Mouse (Mus musculus) CD4-positive, CD25-positive, alpha-beta regulatory T cell, adult 4 months (primary cell): ENCODE measurements around the gene Trim26. TPM values are rescaled to one million over a fixed set of nuclear protein-coding genes. Genes with fewer than 3 reads are reported as not detected.
"Not testable (repeated sequence)": the region's sequence is repeated elsewhere in the genome, so short reads cannot be mapped to it uniquely, and the experiment has no call there.

Experiments
- ATAC-seq: one replicate; pipeline ENCODE4 v1.8.0; 2017
- polyA plus RNA-seq, 2 experiments: library from polyadenylated mRNA; unstranded; fragments of 100-300 nt; shearing (Covaris generic); gene quantifications; one replicate each; pipeline ENCODE4 v1.2.1; 2017

The Trim26 gene
- polyA plus RNA-seq, 2 experiments from 2014 or later = 76.3 to 99.4 TPM

GRCm38 (mm10) chr17:36851627-36852026 is 14.7 kb downstream of the Trim26 start:
- no peak for ATAC-seq

GRCm38 (mm10) chr17:36855484-36855883 is 18.6 kb downstream of the Trim26 start:
- no peak for ATAC-seq

DNA sequence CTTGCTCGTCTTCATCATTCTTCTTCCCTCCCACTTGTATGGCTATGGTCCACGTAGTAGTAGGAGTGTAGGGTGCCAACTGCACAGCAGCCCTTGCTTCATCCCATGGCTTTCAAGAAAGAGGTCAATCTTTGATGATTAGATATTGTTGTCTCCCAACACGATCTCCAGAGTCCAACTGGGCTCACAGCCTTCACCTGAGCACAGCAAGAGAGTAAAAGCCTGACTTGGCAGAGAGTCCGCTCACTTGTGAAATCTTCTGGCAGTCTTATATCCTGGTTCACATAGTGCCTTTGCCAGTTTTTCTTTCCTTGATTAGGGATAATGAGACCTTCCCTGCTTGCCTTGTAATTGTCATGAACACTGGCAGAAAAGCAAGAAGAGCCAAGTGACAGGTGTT is 19.3 kb downstream of the Trim26 start:
- no peak for ATAC-seq

DNA sequence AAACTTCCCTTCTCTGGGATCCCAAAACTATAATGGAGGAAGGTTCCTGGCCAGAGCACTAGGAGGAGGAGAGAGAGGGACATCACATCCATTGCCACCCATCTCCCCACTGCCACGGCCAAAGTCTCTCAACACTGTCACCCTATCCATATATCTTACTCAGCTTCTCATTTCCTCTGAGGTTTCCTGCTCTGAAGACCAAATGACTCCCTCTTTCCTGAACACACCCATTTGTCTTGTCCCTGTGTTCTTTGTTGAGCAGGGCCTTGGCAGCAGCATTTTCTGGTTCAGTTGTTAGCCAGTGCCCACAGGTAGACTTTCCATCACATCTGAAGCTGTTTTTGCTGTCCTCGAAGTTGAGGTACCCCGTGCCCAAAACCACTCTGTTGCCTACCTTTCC is 21.2 kb downstream of the Trim26 start:
- ATAC-seq = no peak

GRCm38 (mm10) chr17:36861680-36862079 is 24.7 kb downstream of the Trim26 start:
- no peak for ATAC-seq

- ATAC-seq = no peak
Measured at GRCm38 (mm10) chr17:36866719-36867527, 30.0 kb downstream of the Trim26 start, which contains the start of gene Trim15. Gene Trim15, minus strand, starts transcription at chr17:36867210.

DNA sequence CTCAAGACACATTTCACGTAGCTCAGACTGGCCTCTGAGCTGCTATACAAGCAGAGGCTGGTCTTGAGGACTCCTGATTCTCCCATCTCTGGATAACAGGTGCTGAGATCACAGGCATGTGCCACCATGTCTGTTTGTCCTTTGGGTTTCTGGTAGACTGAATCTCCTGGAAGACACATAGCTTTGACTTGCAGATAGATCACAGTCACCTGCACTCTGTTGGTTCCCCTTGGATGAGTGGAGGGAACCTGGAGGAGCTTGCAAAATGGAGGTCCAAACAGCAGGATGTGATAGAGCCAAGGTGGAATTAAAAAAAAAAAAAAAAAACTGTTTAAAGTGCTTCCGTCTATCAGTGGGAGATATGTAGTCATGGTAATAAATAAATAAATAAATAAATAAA is 31.9 kb downstream of the Trim26 start:
- ATAC-seq = no peak

- ATAC-seq = no peak
Measured at GRCm38 (mm10) chr17:36869284-36869954, 32.5 kb downstream of the Trim26 start, which contains the start of gene Trim10. Gene Trim10, plus strand, starts transcription at chr17:36869574.

GRCm38 (mm10) chr17:36869955-36870810 is 33.2 kb downstream of the Trim26 start:
- ATAC-seq = no peak

GRCm38 (mm10) chr17:36874636-36875035 is 37.7 kb downstream of the Trim26 start:
- no peak for ATAC-seq

DNA sequence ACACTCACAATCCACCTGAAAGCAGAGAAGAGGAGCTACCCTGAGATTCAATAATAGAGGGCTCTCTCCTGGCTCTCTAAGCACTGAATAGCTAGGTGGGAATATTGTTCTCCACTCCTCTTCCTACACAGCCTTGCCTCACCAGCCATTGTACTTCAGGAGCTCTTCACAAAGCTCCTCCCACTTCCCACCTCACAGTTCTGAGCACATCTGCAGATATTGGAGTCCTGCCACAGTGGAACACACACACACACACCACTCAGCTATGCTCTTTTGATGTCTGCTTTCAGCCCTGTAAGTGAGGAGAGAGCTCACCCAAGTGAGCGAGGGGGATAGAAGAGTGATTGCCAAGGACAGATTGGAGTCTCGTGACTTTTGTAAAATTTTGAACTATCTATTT is 46.4 kb downstream of the Trim26 start:
- ATAC-seq = no peak

- ATAC-seq = no peak
Measured at GRCm38 (mm10) chr17:36885132-36885790, 48.3 kb downstream of the Trim26 start.

DNA sequence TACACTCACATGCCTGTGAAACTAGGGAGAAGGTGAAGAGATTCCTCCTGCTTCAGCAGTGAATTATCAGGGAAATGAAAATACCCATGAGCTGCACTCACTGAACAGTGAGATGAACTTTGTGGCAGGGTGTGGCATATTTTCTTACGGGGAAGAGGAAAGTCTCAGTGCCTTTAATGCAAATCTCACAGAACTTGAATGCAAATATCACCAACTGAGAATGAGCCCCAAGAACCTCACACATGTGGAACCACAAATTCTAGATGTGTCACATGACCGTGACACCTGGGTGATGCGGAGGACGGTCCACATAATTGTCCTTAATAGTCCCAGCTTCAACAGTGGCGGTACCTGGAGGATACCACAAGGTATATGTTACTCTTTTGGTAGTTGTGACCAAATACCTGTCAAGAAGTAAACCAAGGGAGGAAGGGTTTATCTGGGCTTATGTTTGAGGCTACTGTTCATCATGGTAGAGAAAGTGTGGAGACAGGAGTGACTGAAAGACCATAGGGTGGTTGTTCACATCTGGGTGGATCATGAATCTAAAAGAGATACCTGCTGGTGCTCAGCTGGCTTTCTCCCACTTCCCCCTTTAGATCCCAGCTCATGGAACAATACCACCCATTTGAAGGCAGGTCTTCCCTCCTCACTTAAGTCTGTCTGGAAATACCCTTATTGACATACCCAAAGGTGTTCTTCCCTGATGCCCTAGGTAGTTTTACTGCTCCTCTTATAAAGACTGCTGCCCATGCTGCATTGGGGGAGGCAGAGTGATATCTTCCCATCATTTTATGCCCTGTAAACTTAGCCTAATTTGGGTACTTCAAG is 53.4 kb downstream of the Trim26 start, which contains the start of gene Trim40:
Gene Trim40 (minus strand): TSS at position 51 of the 831 bp plus-strand sequence.
- no peak for ATAC-seq

GRCm38 (mm10) chr17:36891496-36891895 is 54.6 kb downstream of the Trim26 start:
- not testable (repeated sequence) for ATAC-seq

GRCm38 (mm10) chr17:36892362-36892761 is 55.4 kb downstream of the Trim26 start:
- peak; percentile 69 for ATAC-seq

DNA sequence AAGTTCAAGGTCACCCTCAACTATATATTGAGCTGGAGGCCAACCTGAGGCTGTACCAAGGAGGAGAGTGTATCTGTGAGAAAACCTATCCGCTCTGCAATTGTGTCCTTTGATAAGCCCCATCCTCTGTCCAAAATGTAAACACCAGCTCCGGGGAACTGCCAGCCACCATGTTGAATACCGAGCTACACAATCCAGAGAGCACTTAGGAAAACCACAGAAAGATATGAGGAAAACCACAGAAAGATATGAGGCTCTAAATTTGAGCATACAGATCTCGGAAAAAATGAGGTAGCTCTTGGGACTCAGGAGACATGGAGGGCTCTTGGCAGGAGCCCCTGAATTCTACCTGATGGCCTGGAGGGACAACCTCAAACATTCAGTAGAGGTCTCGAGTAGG is 56.5 kb downstream of the Trim26 start:
- ATAC-seq = no peak

- no peak for ATAC-seq
Measured at GRCm38 (mm10) chr17:36896583-36896982, 59.6 kb downstream of the Trim26 start.

DNA sequence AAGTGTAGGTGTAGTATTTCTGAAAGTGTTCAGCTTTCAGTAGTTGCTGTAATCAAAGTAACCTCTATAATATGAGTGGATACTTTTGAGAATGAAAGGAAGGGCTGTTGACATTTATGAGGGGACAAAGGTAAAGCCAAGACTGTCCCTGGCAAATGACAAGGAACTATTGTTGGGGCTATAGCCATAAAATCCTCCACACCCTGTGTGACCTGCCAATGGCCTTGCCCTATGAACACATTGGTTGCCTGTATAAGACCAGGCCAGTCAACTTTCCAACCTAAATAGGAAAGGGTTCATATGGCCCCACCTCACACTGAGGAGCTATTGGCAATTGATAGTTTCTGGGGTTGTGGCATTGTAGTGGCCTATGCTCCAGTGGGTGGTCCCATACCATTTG is 60.1 kb downstream of the Trim26 start:
- ATAC-seq = no peak

DNA sequence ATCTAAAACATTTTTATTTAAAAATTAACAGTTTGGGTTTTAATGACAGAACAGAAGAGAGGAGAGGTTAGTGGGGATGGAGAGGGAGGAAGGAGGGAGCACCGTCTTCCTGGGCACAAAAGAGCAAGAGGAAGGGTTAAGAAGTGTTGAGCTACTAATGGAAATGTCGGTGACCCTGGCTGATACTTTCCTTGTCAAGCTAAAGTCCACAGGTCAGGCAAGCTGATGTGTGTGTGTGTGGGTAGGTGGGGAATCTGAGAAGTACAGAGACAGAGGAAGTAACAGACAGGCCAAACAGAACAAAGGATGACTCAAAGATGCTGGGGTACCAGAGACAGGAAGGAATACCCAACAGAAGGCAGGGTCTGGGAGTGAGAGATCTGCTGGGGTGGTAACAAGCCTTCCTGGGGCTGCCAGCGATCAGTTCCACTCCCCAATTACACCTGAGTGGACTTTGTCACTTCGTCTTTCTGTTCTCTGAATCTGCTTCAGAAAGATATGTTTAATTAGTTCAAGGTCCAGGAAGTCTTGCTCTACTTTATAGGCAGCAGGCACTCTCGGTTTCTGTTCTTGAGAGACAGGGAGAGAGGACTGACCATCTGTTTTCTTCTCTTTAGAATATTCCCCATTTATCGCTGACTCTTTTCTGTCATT is 60.7 kb downstream of the Trim26 start, which contains the start of gene Trim31:
Gene Trim31 (plus strand): TSS at position 567 of the 654 bp plus-strand sequence.
- ATAC-seq = no peak

DNA sequence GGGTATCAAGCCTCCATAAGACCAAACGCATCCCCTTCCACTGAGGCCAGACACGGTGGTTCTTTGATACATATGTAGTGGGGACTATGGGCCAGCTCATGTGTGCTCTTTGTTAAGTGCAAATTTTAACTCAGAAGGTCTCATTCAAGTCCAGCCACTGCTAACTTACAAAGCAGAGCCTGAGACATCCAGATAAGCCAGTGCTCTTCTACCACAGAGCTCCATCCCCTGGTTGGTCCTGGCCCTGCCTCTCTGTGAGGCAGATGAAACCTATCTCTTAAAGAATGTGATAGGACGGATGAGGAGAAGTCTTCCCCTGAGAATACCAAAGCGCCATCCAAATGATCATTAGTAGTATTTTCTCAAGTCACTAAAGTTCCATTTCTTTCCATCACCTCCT is 62.4 kb downstream of the Trim26 start:
- no peak for ATAC-seq

GRCm38 (mm10) chr17:36900001-36900400 is 63.1 kb downstream of the Trim26 start:
- ATAC-seq = no peak
